Mouse (Mus musculus) midbrain, embryonic 13.5 days (tissue): ENCODE results near the gene Tcte1. TPM values are rescaled to one million over a fixed set of nuclear protein-coding genes. Genes with fewer than 3 reads are reported as not detected.

Experiments used
- ATAC-seq: fragments of 200-750 bp; cut with Nextera tagmentation; 2 replicates; pipeline ENCODE4 v1.8.0; 2017; ENCODE audit warnings: mild to moderate bottlenecking, moderate TSS enrichment, moderate library complexity
- H3K27ac ChIP-seq: fragments of 300-500 bp; sonication (generic); 2 replicates; pipeline ENCODE4 v1.5.1; 2015; ENCODE audit warnings: inconsistent platforms, mild to moderate bottlenecking, moderate library complexity
- H3K27me3 ChIP-seq: fragments of 300-500 bp; sonication (generic); 2 replicates; pipeline ENCODE4 v1.6.1; 2015; ENCODE audit warnings: mild to moderate bottlenecking, inconsistent platforms
- H3K36me3 ChIP-seq: fragments of 300-500 bp; sonication (generic); 2 replicates; pipeline ENCODE4 v1.6.1; 2015; ENCODE audit warnings: mild to moderate bottlenecking, inconsistent platforms
- H3K4me1 ChIP-seq: fragments of 300-500 bp; sonication (generic); replicated peaks from 2 replicates; pipeline ENCODE4 v1.6.1; 2015; ENCODE audit warnings: inconsistent platforms
- H3K4me2 ChIP-seq: fragments of 300-500 bp; sonication (generic); replicated peaks from 2 replicates; pipeline ENCODE4 v1.6.1; 2015; ENCODE audit warnings: moderate library complexity, mild to moderate bottlenecking, inconsistent platforms
- H3K4me3 ChIP-seq: fragments of 300-500 bp; sonication (generic); replicated peaks from 2 replicates; pipeline ENCODE4 v1.5.1; 2015; ENCODE audit warnings: mild to moderate bottlenecking, inconsistent platforms
- H3K9ac ChIP-seq: fragments of 300-500 bp; sonication (generic); replicated peaks from 2 replicates; pipeline ENCODE4 v1.6.1; 2015; ENCODE audit warnings: mild to moderate bottlenecking, inconsistent platforms
- H3K9me3 ChIP-seq: fragments of 300-500 bp; sonication (generic); 2 replicates; pipeline ENCODE4 v1.6.1; 2016; ENCODE audit warnings: mild to moderate bottlenecking, inconsistent platforms
- WGBS: fragments of 180-500 bp; shearing (Covaris S2); methylation state at CpG from one replicate; pipeline ENCODE4 v1.1.7; 2015; 5-methylcytosine and 5-hydroxymethylcytosine counted together
- polyA plus RNA-seq: library from polyadenylated mRNA; unstranded; fragments of >200 nt; fragmentation: Nextera tagmentation; extraction: Ambion mirVana; gene quantifications from 2 replicates; pipeline ENCODE4 v1.2.1, GENCODE M21; 2015

Gene Tcte1
- polyA plus RNA-seq, 1 experiment from 2014 or later: 2.6 TPM

- Histone ChIP-seq H3K9ac (peak overlapping the region; percentile 99), H3K4me1 (peaks cover 57% of the 10 kb centered on the region)
- WGBS: 0% methylated on average over 55 of the region's 57 CpGs
These were observed 49.2 kb downstream of the Tcte1 start for GRCm38 (mm10) chr17:45572103-45573086.

GRCm38 (mm10) chr17:45573087-45573779 is 50.0 kb downstream of the Tcte1 start, which contains the start of gene Hsp90ab1:
TSS of gene Hsp90ab1 (minus strand) at chr17:45573271.
- Histone ChIP-seq H3K4me3 (peak within 1 kb of the TSS; percentile 99), H3K9ac (peak within 1 kb of the TSS; percentile 99), H3K27me3 (no peaks in the 10 kb centered on the region), H3K27ac (peak within 1 kb of the TSS; percentile 98), H3K4me2 (peak within 1 kb of the TSS; percentile 85), H3K4me1 (peaks cover 51% of the 10 kb centered on the region), H3K9me3 (no peaks in the 10 kb centered on the region), H3K36me3 (peaks cover 35% of the 10 kb centered on the region)
- WGBS: under 1% methylated on average over 41 of the region's 41 CpGs
- peak; percentile 84 for ATAC-seq

More at GRCm38 (mm10) chr17:45572103-45573086, 49.2 kb downstream of the Tcte1 start:
- ATAC-seq: peak; percentile 75
- peak overlapping the region; percentile 98 for H3K27ac ChIP-seq
- peaks cover 43% of the 10 kb centered on the region for H3K36me3 ChIP-seq
- no peaks in the 10 kb centered on the region for H3K27me3 ChIP-seq
- H3K9me3 ChIP-seq: no peaks in the 10 kb centered on the region
- H3K4me2 ChIP-seq: peak overlapping the region; percentile 85
- peak overlapping the region; percentile 99 for H3K4me3 ChIP-seq

GRCm38 (mm10) chr17:45573780-45574123 is 50.5 kb downstream of the Tcte1 start:
- ATAC-seq: peak; percentile 54
- H3K4me3 ChIP-seq: peak overlapping the region; percentile 99
- under 1% methylated on average over 18 of the region's 18 CpGs for WGBS
- peak overlapping the region; percentile 99 for H3K9ac ChIP-seq
- no peaks in the 10 kb centered on the region for H3K27me3 ChIP-seq
- H3K27ac ChIP-seq: peak overlapping the region; percentile 98
- H3K4me2 ChIP-seq: peak overlapping the region; percentile 85
- H3K9me3 ChIP-seq: no peaks in the 10 kb centered on the region
- peaks cover 30% of the 10 kb centered on the region for H3K36me3 ChIP-seq
- H3K4me1 ChIP-seq: peaks cover 45% of the 10 kb centered on the region

- Histone ChIP-seq H3K27ac (peak overlapping the region; percentile 98), H3K36me3 (peaks cover 25% of the 10 kb centered on the region), H3K27me3 (no peaks in the 10 kb centered on the region), H3K4me1 (peaks cover 41% of the 10 kb centered on the region), H3K9me3 (no peaks in the 10 kb centered on the region), H3K4me3 (peak overlapping the region; percentile 99), H3K9ac (peak overlapping the region; percentile 99), H3K4me2 (peak overlapping the region; percentile 85)
- WGBS: 4% methylated on average over 17 of the region's 17 CpGs
- ATAC-seq: peak; percentile 60
These were observed 51.0 kb downstream of the Tcte1 start for GRCm38 (mm10) chr17:45574129-45574761.

GRCm38 (mm10) chr17:45575123-45575897 is 52.1 kb downstream of the Tcte1 start:
- Histone ChIP-seq H3K36me3 (peaks cover 14% of the 10 kb centered on the region), H3K9ac (peak overlapping the region; percentile 99), H3K27me3 (no peaks in the 10 kb centered on the region), H3K4me2 (peak overlapping the region; percentile 85), H3K27ac (peak overlapping the region; percentile 98), H3K4me1 (peaks cover 31% of the 10 kb centered on the region), H3K9me3 (no peaks in the 10 kb centered on the region), H3K4me3 (0 out of 2 replicates have a peak overlapping the region, but pooled peaks have one; percentile 99)
- ATAC-seq: no peak
- WGBS: 91% methylated on average over 8 of the region's 8 CpGs

- no peak overlapping the region for H3K4me3 ChIP-seq
- H3K9me3 ChIP-seq: no peaks in the 10 kb centered on the region
- H3K27me3 ChIP-seq: no peaks in the 10 kb centered on the region
- H3K4me2 ChIP-seq: no peak overlapping the region
- ATAC-seq: no peak
- H3K36me3 ChIP-seq: no peaks in the 10 kb centered on the region
- H3K27ac ChIP-seq: no peak overlapping the region
- no peak overlapping the region for H3K9ac ChIP-seq
- peaks cover 13% of the 10 kb centered on the region for H3K4me1 ChIP-seq
- 68% methylated on average over 5 of the region's 5 CpGs for WGBS
These were observed 55.0 kb downstream of the Tcte1 start for GRCm38 (mm10) chr17:45578242-45578641.

GRCm38 (mm10) chr17:45578843-45579242 is 55.6 kb downstream of the Tcte1 start:
- Histone ChIP-seq H3K27ac (no peak overlapping the region), H3K4me3 (no peak overlapping the region), H3K4me2 (no peak overlapping the region), H3K27me3 (no peaks in the 10 kb centered on the region), H3K9me3 (no peaks in the 10 kb centered on the region), H3K36me3 (no peaks in the 10 kb centered on the region), H3K9ac (no peak overlapping the region), H3K4me1 (peaks cover 13% of the 10 kb centered on the region)
- ATAC-seq: no peak
- 67% methylated on average over 7 of the region's 7 CpGs for WGBS

GRCm38 (mm10) chr17:45579554-45579953 is 56.3 kb downstream of the Tcte1 start:
- ATAC-seq: no peak
- Histone ChIP-seq H3K27ac (no peak overlapping the region), H3K4me1 (peaks cover 13% of the 10 kb centered on the region), H3K36me3 (no peaks in the 10 kb centered on the region), H3K4me3 (no peak overlapping the region), H3K4me2 (no peak overlapping the region), H3K9ac (no peak overlapping the region), H3K27me3 (no peaks in the 10 kb centered on the region), H3K9me3 (no peaks in the 10 kb centered on the region)
- WGBS: 89% methylated on average over 4 of the region's 4 CpGs

- no peak overlapping the region for H3K4me3 ChIP-seq
- no peak for ATAC-seq
- H3K9ac ChIP-seq: no peak overlapping the region
- no peaks in the 10 kb centered on the region for H3K36me3 ChIP-seq
- 55% methylated on average over 12 of the region's 12 CpGs for WGBS
- H3K27ac ChIP-seq: no peak overlapping the region
- H3K4me2 ChIP-seq: no peak overlapping the region
- peaks cover 20% of the 10 kb centered on the region for H3K4me1 ChIP-seq
- H3K27me3 ChIP-seq: no peaks in the 10 kb centered on the region
- H3K9me3 ChIP-seq: no peaks in the 10 kb centered on the region
These were observed 57.8 kb downstream of the Tcte1 start for GRCm38 (mm10) chr17:45580958-45581477.

- WGBS: 17% methylated on average over 2 of the region's 2 CpGs
- Histone ChIP-seq H3K4me3 (no peak overlapping the region), H3K27me3 (no peaks in the 10 kb centered on the region), H3K4me1 (peaks cover 21% of the 10 kb centered on the region), H3K36me3 (no peaks in the 10 kb centered on the region; the same call in 1 of the 2 replicates), H3K9me3 (no peaks in the 10 kb centered on the region; the same call in 1 of the 2 replicates), H3K27ac (no peak overlapping the region), H3K4me2 (no peak overlapping the region), H3K9ac (no peak overlapping the region)
- ATAC-seq: no peak
These were observed 58.3 kb downstream of the Tcte1 start for GRCm38 (mm10) chr17:45581567-45581983.

- H3K4me2 ChIP-seq: no peak overlapping the region
- no peak overlapping the region for H3K27ac ChIP-seq
- no peak for ATAC-seq
- H3K36me3 ChIP-seq: no peaks in the 10 kb centered on the region; the same call in 1 of the 2 replicates
- no peaks in the 10 kb centered on the region for H3K27me3 ChIP-seq
- WGBS: 92% methylated on average over 6 of the region's 6 CpGs
- no peak overlapping the region for H3K9ac ChIP-seq
- peaks cover 21% of the 10 kb centered on the region for H3K4me1 ChIP-seq
- no peak overlapping the region for H3K4me3 ChIP-seq
- no peaks in the 10 kb centered on the region; the same call in 1 of the 2 replicates for H3K9me3 ChIP-seq
These were observed 59.0 kb downstream of the Tcte1 start for GRCm38 (mm10) chr17:45582188-45582587.
